Mouse (Mus musculus) olfactory bulb, adult 2 months (tissue): ENCODE results near the gene Slc17a4.

Experiments used
- CTCF ChIP-seq: fragments of 200-500 bp; IDR thresholded peaks from 2 replicates; pipeline ENCODE4 v1.5.1; 2012; ENCODE audit warnings: low read depth, mild to moderate bottlenecking, low read length, moderate library complexity; ENCODE audit not compliant: insufficient read depth
- POLR2A ChIP-seq: fragments of 200-500 bp; IDR thresholded peaks from 2 replicates; pipeline ENCODE4 v1.6.1; 2012; ENCODE audit warnings: mild to moderate bottlenecking, low read depth, low read length, moderate library complexity; ENCODE audit not compliant: insufficient read depth

GRCm38 (mm10) chr13:23928637-23929036 lies 13.8 kb upstream of the Slc17a4 start:
- TF ChIP-seq CTCF (no peak), POLR2A (no peak)
